Mouse (Mus musculus): ENCODE measurements around the gene Dnaaf2. TPM values are rescaled to one million over a fixed set of nuclear protein-coding genes. Genes with fewer than 3 reads are reported as not detected.
"Not testable (repeated sequence)": the region's sequence is repeated elsewhere in the genome, so short reads cannot be mapped to it uniquely, and the experiment has no call there.

Gene Dnaaf2
- total RNA-seq, 2 experiments from 2014 or later, result 1.4 to 1.8 TPM

DNA sequence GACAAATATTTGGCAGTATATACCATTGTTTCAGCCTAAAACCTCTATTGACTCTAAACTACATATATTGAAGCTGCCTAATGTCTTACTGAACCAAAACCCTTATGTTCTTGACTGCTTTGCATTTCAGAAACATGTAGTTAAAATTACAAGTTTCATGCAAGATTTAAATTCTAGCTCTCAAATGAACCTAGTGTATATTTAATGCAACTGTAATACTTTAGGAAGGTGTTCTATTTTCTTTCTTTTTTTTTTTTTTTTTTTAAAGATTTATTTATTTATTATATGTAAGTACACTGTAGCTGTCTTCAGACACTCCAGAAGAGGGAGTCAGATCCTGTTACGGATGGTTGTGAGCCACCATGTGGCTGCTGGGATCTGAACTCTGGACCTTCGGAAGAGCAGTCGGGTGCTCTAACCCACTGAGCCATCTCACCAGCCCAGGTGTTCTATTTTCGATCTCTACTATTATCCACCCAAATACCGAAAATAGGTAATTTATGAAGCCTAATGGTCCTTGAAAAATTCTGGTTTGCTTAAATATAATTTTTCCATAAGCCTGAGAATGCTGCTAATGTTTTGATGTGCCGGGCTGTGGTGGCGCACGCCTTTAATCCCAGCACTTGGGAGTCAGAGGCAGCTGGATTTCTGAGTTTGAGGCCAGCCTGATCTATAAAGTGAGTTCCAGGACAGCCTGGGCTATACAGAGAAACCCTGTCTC, 31.2 kb downstream of the Dnaaf2 start:
- DNase-seq (ENCODE audit: low spot score in 2 of 2), result not testable (repeated sequence)

DNA sequence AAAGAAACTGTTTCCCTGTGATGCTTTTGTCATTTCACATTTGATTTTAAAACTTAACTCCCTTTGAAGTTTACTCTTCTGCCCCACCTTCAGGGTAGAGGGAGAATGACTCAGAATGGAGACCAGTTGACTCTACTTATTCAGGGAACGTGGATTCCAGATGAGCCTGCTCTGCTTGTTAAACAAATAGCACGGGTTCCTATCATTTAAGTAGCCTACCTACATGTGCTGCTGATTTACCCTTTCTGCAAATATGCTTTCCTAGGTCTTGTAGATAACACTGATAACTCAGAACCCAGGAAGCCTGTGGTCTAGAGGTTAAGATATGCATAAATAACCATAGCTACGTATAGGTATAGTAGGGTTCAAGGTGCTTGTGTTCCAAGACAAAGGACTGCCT, 33.3 kb downstream of the Dnaaf2 start:
- no peak for DNase-seq (ENCODE audit: low spot score in 2 of 2)

DNA sequence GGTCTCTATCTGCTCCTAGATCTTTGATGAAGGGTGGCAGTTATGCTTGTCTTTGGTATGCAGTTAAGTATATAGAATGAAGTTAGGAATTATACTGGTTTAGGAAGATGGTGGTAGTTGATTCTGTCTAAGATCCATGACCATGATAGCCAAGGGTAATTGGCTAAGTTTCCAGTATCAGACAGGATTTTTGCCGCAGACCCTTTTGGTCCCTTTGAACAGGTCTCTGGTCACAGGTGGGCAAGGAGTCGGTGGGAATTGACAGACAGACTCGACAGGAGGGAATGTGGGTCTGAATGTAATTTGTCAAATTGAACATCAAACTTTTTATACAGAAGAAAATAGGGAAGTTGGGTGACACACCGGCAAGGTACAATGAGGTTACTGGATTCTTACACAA, 34.6 kb downstream of the Dnaaf2 start:
- DNase-seq (ENCODE audit: low spot score in 2 of 2), result not testable (repeated sequence)

DNA sequence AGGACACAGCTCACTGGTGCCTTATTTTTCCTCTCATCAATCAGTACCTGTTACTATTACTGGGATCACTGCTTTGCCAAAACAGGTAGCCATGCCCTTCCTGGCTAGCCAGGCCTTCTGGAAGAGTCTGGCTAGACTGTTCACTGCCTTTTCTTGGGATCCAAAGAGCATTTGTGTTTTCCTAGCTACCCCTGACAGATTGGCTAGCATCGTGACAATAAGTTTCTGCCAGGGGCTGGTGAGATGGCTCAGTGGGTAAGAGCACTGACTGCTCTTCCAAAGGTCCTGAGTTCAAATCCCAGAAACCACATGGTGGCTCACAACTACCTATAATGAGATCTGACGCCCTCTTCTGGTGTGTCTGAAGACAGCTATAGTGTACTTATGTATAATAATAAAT, 37.6 kb downstream of the Dnaaf2 start:
- DNase-seq (ENCODE audit: low spot score in 2 of 2), result not testable (repeated sequence)

DNA sequence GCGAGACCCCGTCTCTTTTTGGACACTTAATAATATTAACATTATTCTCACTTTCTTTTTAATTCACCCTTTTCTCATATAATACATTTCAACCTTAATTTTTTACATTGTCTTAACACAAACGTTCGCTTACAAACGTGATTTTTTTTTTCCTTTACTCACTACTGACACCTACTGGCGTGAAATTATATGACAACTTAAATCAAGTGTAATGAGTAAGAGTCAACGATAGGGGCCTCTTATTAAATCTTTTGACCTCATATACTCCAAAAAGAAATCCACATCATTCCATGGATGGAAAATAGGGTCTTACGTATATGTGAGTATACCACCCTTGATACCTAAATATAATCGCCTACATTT, 38.7 kb downstream of the Dnaaf2 start:
- no peak for DNase-seq (ENCODE audit: low spot score in 2 of 2)

DNA sequence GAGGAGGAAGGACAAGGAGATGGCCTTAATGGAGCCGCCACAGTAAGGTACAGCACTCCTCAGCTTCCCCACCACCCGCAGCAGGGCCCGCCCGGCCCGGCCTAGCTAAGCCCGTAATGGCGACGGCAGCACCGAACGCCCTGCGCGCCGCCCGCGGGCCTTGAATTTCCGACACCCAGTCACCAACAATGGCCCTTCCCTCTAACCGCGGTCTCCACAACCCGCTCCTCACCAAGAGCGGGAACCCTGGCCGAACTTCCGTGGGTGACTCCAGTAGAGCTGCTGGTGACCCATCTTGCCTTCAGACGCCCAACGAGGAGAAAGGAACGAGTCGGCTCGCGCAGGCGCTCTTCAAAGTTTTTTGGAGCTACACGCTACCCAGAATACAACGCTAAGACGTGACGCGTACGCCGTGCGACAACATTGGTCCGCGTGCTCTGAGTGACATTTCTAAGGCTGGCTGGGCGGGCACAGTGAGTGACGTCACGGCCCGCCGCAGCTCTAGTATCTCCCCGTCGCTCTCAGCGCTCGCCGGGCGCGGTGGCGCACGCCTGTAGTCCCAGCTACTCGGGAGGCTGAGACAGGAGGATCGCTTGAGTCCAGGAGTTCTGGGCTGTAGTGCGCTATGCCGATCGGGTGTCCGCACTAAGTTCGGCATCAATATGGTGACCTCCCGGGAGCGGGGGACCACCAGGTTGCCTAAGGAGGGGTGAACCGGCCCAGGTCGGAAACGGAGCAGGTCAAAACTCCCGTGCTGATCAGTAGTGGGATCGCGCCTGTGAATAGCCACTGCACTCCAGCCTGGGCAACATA, 39.3 kb downstream of the Dnaaf2 start, which contains the start of gene Rps29:
Gene Rps29, minus strand, starts transcription at position 422 of the 813 bp plus-strand sequence.
- peak; percentile 94 to 98 for DNase-seq (ENCODE audit: low spot score in 2 of 2)

DNA sequence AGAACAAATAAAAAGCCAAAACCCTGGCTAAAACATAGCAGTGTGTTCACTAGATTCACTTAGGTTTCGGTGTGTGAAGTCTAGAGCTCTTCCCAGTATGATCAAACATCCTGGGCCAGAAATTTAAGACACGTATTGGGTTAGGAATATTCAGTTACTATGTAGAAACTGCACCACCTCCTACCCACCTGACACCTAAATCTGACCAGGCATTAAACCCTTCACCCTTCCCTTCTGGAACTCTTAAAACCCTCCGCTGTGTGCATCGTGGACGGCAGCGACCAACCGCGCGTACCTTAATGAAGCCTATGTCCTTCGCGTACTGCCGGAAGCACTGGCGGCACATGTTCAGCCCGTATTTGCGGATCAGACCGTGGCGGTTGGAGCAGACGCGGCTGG, 39.9 kb downstream of the Dnaaf2 start:
- no peak for DNase-seq (ENCODE audit: low spot score in 2 of 2)

DNA sequence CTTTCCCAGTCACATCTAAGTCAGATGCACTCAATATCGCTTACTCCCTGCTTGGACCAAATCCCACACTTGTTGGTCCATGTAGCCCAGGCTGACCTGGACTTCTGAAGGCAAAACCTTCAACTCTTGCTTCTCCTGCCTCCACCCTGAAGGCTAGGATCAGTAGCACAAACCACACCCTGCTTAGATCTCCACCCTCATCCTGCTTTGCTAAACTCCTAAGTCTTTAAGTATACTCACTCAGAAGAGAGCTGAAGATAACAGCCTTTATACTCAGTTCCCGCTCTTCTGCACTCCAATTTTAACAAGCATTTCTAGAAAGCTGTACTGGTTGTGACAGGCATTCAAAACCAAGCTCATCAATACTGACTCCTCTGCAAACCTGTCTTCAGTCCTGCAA, 41.1 kb downstream of the Dnaaf2 start:
- DNase-seq (ENCODE audit: low spot score in 2 of 2), result no peak

DNA sequence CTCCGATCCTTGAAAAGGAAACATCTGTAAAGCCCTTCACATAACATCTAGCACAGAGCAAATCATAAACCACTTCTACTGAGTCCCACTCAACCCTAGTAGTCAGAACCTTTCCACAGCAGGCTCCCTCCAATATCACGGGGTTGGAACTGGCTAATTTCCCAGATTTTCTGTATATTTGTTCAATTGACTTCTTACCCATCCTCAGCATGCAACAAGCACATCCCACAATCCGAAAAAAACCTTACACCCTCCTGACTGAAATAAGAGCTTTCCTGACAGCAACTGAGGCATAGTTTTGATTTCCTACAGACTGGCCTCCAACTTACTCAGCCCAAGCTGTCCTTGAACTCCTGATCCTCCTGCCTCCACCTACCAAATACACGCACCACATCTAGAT, 41.8 kb downstream of the Dnaaf2 start:
- no peak for DNase-seq (ENCODE audit: low spot score in 2 of 2)

DNA sequence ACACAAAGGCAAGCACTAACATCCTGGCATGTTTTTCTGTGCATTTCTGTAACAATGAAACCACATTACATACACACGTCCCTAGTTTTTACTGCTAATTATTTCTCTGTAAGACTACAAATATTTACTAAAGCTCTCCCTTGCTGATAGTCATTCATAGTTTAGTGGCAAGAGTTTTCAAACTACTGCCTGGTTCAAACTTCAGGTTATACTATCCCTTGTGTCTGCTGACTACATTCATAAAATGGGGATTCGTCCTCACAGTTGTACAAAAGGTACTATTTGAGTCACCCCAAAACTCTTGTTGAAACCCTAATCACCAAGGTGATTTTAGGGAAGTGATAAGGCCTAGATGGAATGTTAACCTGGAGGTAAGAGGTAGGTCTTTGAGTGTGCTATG, 42.3 kb downstream of the Dnaaf2 start:
- no peak for DNase-seq (ENCODE audit: low spot score in 2 of 2)

DNA sequence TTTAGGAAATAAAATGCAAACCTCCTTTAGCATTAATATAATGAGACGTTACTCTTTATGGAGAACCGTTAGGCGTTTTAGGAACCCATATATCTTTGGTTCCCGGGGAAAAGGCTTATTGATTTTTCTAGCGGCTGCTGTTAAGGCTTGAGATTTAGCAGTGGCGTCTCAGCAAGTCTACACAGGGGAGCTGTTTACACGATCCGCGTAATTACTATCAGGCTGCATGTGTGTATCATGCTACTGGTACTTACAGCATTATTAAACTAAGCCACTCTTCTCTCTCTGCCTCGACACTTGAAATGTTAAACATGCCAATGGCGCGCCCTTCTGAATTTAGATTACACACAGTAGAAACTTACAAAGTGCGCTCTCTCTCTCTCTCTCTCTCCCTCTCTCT, 48.2 kb downstream of the Dnaaf2 start:
- DNase-seq (ENCODE audit: low spot score in 2 of 2), result no peak

DNA sequence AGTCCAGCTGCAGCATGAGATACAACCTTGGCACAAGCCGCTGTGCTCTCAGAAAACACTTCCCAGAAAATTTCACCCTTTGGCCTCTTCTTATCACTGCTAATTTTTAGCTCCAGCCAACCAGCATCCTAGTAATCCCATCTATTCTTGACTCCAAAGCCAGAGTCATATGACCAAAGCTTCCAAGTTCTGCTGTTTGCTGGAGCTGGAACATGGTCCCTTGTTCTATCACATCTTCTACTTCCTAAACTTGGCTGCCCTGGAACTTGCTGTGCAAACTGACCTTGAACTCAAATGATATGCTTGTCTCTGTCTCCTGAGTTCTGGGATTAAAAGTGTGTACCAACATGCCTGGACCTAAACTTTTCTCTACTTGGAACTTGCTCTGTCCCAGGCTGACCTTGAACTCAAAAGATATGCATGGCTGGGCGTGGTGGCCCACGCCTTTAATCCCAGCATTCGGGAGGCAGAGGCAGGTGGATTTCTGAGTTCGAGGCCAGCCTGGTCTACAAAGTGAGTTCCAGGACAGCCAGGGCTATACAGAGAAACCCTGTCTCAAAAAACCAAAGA, 51.0 kb downstream of the Dnaaf2 start:
- no peak for DNase-seq (ENCODE audit: low spot score in 2 of 2)

DNA sequence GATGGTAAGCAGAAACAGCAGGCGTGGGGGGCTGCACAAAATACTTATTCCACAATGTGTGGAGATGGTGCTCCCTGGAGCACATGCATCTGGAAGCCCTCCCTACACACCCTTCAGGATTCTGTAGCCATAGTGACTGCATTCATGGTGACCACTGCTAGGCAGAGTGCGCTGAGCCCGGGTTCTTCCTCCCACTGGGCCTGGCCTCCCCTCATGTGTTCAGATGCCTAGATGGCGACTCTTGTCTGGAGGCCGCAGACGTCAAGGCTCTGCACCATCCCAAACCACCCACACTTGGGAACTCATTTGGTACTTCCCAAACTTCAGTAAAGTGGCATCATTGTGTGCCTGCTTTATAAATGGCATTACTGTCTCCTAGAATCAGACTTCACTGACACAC, 54.8 kb downstream of the Dnaaf2 start:
- no peak for DNase-seq (ENCODE audit: low spot score in 2 of 2)

DNA sequence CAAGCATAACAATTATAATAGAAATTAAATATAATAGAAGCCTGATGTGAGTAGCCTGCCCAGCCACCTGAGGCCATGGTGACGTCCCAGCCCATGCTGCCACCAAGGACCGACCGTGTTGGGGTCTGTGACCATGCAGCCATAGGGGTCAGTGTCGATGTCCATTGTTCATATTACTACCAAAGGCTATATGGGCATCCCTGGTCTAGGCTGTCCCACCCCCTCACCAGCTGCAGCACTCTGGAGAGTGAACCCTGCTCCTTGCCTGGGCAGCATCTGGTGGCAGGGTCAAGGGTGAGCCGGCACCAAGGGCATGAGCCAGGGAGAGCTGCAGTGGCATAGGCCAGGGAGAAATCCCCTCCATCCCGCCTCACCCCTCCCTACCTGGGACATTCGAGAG, 58.4 kb downstream of the Dnaaf2 start:
- DNase-seq (ENCODE audit: low spot score in 2 of 2), result no peak

DNA sequence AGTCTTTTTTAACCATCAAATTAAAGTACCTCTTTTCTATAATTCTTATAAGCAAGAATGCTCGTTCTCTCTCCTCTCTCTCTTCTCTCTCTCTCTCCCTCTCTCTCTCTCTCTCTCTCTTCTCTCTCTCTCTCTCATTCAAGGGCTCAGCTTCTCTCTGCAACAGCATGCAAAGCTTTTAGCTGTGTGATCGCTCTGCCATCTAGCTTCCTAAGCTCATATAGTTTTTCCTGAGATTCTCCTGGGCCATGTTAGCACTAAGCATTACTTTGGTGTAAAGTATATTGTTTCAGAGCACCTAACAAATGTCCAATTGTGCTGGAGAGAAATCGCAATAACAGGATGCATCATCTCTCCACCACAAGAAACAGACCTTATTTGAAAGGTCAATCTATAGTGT, 59.0 kb downstream of the Dnaaf2 start:
- DNase-seq (ENCODE audit: low spot score in 2 of 2), result no peak

Small RNAs within 50 kb of the gene (microRNA-seq; reads per million reads assigned to microRNA genes)
- gene Gm47287 (0 reads per million in 2 experiments), gene Gm47295 (1.2 to 4.7 reads per million in 2 experiments)

Other genes starting within 250 kb of the Dnaaf2 start
- gene Rps29, start 39.2 kb downstream of the Dnaaf2 start, total RNA-seq (2021), result 1,000 to 10,000 TPM; 1,243 to 1,256 TPM
- gene Lrr1, start 29.6 kb downstream of the Dnaaf2 start, total RNA-seq (2021), result not detected
- gene Rpl36al, start 14.3 kb downstream of the Dnaaf2 start, total RNA-seq (2021), result 100 to 1,000 TPM; 186 to 205 TPM
- 10 to 100 TPM; 28.4 to 31.7 TPM for gene Mgat2, start 14.3 kb downstream of the Dnaaf2 start, total RNA-seq (2021)
- gene Gm49383, start 1.3 kb downstream of the Dnaaf2 start, total RNA-seq (2021), result 1 to 10 TPM; 4.3 to 5.4 TPM
- 1 to 10 TPM; 3.3 to 4.1 TPM for gene Gm49384, start 5.8 kb upstream of the Dnaaf2 start, total RNA-seq (2021)
- gene Pole2, start 29.8 kb upstream of the Dnaaf2 start, total RNA-seq (2021), result under 1 TPM; 0.21 to 0.56 TPM
- 10 to 100 TPM; 22.6 to 23.5 TPM for gene Klhdc1, start 42.7 kb upstream of the Dnaaf2 start, total RNA-seq (2021)
- 100 to 1,000 TPM; 143 to 148 TPM for gene Klhdc2, start 98.3 kb upstream of the Dnaaf2 start, total RNA-seq (2021)
- 10 to 100 TPM; 47.3 to 49.0 TPM for gene Nemf, start 158.7 kb upstream of the Dnaaf2 start, total RNA-seq (2021)
- 10 to 100 TPM; 56.6 to 57.9 TPM for gene Arf6, start 173.7 kb upstream of the Dnaaf2 start, total RNA-seq (2021)
- under 1 TPM; 0.65 to 0.80 TPM for gene Gm9887, start 174.0 kb upstream of the Dnaaf2 start, total RNA-seq (2021)

Measured in left cerebral cortex, adult 18-20 months (tissue).